Mouse (Mus musculus): ENCODE results near the gene 4930469K13Rik.
"Not testable (repeated sequence)": the region's sequence is repeated elsewhere in the genome, so short reads cannot be mapped to it uniquely, and the experiment has no call there.

4930469K13Rik gene

DNA sequence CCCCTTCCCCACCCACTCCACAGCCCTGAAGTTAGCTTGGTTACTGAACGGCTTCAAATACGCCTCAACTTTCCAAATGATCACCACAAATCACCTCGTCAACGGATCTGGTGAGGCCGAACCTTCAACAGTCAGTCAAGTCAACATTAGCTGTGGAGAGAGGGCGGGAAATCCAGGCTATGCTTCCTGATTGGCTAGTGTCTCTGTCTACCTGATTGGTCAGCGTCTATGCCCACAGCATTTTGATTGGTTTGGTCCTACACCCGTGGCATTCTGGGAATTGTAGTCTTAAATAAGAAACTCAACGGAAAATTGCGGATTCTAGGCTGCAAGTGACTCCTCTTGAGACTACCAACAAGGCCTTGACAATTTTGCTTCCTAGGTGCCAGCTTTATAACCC, at the start of gene 4930469K13Rik:
Gene 4930469K13Rik, minus strand, starts transcription at position 133 of the 400 bp plus-strand sequence.
- DNase-seq (ENCODE audit: extremely low read depth, low read depth, low spot score): no peak

DNA sequence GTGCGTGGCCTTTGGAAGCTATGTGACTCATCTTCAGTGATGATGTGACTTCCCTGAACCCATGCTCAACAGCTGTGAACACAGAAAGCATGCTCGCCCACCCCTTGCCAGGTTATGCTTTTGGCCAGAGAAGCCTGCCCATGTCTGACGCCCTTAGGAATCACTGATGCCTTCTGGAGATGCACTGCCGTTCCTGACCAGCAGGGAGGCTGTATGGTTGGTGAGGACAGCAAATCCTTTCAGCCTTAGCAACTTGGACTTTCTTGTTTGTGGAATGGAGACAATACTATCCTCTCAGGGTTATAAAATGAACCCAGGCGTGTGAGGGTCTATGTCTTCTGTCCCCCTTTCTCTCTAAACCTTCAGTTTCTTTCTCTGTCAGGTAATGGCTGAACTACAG, 48.6 kb upstream of the 4930469K13Rik start:
- DNase-seq (ENCODE audit: extremely low read depth, low read depth, low spot score): no peak

DNA sequence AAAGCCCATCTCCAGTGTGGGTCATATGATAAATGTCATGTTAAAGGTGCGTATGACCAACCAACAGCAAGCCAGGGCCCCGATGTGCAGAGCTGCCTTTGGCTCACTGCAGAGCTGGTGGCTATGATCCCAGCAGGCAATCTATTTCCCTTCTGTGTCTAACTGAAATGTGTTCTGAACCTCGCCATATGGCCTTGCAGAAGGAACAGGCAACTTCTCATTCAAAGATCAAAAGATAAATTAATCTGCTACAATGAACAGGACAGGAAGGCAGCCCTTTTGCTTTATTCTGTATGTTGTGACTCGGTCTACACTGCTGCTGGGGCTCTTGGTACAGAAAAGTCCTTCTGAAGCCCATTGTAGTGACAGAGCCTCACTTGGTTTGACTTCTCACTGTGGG, 46.1 kb upstream of the 4930469K13Rik start:
- DNase-seq (ENCODE audit: extremely low read depth, low read depth, low spot score): no peak

DNA sequence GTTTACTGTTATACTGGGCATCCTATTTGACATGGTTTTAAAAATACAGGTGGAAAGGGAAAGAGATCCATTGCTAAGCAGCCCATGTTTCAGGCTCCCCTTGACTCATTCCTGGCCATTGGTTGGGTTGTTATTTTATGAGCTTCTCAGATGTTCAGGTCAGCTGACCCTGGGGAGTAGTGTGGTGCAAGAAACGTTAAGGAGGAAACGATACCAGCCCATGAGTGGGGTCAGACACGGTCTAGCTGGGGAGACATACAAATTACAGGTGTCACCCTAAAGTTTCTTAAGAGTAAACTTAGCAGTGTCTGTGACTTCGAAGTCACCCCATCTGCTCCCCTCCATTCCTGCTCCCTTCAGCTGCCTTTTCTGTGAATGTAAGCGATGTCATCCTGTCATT, 45.6 kb upstream of the 4930469K13Rik start:
- DNase-seq (ENCODE audit: extremely low read depth, low read depth, low spot score): no peak

DNA sequence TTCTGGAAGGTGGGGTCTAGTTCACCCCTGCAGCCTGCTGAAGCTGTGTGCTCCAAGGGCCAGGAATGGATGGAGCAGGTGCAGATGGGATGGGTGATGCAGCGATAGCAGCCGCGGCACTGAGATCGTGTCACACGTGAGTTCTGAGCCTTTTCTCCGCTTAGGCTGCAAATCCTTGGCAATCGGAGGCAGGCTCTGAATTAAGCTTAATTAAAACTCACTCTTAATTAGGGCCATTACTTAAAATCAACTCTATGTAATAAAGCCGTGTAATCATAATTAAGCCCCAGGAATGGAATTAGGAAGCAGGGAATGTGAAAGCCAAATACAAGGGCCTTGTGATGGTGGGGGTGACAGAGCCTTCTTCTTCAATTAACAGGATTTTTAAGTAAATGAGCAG, 40.9 kb upstream of the 4930469K13Rik start:
- DNase-seq (ENCODE audit: extremely low read depth, low read depth, low spot score): no peak

DNA sequence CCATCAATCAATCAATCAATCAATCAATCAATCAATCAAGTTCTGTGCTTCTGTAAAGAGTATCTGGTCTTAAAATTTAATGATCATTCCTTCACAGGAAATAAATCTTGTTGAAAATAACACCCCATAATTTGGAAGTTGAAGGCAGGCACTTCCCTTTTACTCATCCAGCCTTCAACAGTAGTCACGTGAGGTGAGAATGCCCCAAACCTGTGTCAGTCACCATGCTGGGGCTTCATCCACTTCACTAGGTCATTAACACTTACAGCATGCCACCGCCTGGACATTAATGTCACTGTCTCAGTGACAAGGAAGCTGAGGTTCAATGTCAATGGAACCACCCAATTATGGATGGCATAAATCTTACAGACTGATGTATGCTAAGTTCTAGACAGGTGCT, 30.1 kb upstream of the 4930469K13Rik start:
- no peak for DNase-seq (ENCODE audit: extremely low read depth, low read depth, low spot score)

DNA sequence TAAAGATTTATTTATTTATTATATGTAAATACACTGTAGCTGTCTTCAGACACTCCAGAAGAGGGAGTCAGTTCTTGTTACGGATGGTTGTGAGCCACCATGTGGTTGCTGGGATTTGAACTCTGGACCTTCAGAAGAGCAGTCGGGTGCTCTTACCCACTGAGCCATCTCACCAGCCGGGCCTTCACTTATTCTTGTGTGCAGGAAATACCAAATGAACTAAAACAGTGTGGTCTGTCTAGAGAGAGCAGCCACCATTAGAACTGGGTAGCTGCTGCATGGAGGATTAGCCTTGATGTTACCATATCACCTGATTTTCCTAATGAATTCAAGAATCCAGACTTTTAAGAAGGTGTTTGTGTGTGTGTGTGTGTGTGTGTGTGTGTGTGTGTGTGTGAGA, 27.4 kb upstream of the 4930469K13Rik start:
- DNase-seq (ENCODE audit: extremely low read depth, low read depth, low spot score): not testable (repeated sequence)

DNA sequence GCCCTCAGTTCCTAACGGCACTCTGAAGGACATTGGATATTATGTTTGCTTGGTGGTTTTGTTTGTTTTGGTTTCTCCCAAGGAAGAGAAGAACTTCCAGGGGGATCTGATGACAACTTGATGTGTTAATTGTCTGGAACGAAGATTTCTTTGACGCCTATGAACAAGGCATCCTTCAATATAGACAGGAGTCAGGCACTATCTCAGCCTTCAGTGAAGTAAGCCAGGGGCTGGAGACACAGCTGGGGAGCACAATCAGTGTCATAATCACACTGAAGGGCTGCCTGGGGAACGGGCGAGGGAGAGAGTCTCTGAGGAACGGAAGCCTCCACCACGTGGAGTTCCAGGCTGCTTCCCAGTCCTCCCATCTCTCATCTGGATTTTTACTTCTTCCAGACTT, 26.5 kb upstream of the 4930469K13Rik start:
- no peak for DNase-seq (ENCODE audit: extremely low read depth, low read depth, low spot score)

DNA sequence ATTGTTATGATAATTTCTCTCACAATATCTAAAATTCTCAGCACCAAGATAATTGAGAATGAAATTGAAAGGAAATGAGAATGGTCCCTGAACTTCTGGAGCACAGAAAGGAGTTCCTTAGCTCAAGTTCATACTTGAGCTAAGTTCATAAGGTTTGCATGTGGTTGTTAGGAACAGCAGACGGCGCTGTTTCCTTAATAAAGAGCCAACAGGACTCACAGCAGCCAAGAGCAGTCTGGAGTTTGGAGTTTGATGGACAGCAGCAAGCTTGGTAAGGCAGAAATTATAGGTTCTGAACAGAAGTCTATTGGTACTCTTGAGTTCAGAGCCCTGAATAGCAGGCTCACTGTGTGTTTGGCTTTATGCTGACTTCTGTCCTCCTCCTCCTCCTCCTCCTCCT, 24.8 kb upstream of the 4930469K13Rik start:
- DNase-seq (ENCODE audit: extremely low read depth, low read depth, low spot score): no peak

DNA sequence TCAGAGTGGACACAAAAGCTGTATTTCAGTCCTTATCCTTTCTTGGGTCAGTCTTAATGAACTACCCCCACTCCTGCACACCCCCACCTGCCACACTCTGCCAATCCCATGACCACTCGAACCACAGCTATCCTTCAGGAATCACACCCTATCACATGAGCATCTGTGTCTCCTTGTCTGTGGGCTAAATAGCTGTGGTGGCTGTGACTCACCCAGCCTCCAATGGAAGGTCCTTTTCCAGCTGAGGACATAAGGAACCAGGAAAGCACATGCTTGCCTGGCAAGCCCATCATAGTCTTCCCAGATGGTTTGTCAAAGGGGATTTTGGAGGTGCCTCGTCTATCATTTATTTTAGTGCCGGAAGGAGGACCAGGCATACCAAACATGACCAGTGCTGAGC, 20.0 kb upstream of the 4930469K13Rik start:
- no peak for DNase-seq (ENCODE audit: extremely low read depth, low read depth, low spot score)

DNA sequence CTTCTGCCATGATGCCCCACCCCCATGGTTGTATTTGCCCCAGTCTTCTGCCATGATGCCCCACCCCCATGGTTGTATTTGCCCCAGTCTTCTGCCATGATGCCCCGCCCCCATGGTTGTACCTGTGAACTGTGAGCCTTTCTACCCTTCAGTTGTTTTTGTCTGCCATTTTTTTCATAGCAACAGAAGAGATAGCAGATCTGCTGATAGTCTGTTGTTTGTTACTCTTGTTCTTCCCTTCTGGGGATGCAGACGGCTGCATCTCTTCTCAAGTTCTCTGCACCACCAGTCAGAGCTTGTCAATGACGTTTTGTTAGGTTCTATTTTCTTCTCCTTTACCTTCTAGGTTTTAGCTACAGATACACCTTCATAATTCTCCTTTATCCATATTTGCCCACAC, 19.2 kb upstream of the 4930469K13Rik start:
- no peak for DNase-seq (ENCODE audit: extremely low read depth, low read depth, low spot score)

DNA sequence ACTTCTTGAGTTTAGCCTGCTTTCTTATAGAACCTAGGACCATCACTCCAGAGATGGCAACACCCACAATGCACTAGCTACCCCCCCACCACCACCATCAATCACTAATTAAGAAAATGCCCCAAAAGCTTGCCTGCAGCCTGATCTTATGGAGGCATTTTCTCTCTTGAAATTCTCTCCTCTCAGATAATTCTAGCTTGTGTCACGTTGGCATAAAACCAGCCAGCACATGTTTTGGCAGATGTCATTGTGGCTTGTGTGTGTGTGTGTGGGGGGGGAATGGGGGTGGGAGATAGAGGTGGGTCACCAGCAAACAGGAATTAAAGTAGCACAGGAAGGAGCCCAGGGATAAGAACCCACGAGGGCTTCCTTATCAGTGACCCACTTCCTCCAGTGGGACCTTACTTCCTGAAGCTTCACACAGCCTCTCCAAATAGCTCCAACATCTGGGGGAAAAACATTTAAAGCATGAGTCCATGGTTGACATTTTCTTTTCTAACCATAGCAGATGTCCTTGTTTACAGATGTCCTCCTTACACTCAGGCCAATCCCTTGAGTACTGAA, 18.3 kb upstream of the 4930469K13Rik start:
- DNase-seq (ENCODE audit: extremely low read depth, low read depth, low spot score): no peak

DNA sequence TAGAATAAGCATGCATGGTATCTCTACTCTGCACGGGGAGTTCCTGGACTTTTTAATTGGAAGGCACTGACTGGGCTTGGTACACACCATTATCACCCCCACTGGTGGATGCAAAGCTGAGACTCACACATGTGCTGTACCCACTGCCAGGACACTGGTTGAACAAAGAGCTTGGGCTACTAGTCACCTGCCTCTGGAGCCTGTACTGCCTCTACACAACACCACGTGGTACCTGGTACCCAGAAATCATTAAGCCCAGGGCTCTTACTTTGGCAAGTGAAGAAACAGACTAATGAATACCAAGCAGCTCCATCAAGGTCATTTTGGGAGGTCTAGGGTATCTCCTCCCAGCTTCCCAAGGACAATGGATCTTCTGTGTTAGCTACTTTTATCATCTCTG, 15.4 kb upstream of the 4930469K13Rik start:
- no peak for DNase-seq (ENCODE audit: extremely low read depth, low read depth, low spot score)

DNA sequence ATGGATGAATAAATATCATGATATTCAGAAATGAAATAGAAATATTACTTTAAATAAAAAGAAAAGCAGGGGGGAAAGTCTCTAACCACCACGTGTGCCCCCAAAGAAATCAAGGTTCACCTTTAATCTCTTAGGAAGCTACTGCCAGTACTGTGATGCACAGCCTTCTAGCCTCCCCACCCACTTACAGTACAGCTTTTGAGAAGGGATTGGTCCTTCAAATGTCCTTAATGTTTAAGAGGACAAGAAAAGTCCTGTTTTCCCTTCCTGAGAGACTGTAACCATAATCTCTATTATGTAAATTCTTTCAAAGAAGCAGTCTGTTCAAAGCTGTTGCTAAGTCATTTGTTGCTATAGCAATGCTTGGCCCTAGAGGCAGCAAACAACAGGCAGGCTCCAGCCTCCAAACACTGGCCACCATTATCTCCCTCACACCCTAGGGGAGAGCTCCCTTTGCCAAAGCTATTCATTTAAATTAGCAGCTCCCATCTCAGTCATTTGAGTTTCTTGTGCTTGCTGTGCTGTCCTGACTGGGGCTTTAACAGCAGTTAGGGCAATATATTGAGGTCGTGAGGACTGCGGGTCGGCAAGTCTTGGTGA, 14.5 kb upstream of the 4930469K13Rik start:
- no peak for DNase-seq (ENCODE audit: extremely low read depth, low read depth, low spot score)

DNA sequence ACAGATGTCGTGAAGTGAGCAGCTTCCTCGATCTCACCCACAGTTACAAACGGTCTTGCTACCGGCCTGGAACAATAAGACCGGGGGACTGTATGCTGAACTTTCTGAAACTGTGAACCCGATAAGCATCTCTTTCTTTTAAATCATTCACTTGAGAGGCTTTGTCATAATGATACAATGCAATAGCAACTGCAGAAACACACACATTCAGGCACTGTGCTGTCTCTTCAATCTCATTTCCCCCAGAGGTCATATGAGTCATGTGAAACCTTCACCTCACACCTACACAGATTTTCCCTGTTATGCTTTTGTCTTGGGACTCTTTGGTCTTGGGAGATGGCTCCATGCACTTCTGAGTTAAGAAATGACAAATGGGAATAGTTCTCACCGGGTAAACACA, 13.6 kb upstream of the 4930469K13Rik start:
- no peak for DNase-seq (ENCODE audit: extremely low read depth, low read depth, low spot score)

DNA sequence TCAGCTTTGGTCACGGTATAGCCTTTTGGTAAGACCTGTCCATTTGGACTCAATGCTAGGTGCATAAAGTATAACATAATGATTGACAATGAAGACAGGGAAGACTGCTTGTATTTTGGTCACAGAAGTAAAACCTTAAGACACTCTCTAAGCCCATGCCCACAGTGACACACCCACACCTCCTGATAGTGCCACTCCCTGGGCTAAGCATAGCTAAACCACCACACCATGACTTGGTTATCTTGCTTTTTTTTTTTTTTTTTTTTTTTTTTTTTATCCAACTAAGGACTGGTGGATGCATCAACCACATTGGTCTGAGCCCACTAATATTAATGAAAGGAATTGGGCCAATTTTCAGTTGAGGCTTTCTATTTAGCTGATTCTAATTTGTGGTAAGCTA, 10.9 kb upstream of the 4930469K13Rik start:
- DNase-seq (ENCODE audit: extremely low read depth, low read depth, low spot score): no peak

DNA sequence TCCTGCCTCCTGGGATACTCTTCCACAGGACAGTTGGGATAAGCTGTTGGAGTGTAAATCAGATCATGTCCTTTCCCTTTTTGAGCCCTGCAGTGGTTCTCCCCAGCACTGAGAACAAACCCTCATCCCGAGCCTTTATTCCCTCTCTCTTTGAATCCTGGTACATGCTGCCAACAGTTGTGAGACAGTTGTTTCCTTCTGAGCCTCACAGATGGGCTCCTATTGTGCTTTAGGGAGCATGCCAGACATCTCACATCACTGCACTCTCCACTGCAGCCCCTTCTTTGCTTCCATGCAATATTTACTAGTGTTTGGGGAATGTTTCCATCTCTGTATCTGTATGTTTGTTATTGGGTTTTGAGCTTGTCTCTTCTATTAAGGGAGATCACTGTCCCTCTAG, 6.6 kb upstream of the 4930469K13Rik start:
- no peak for DNase-seq (ENCODE audit: extremely low read depth, low read depth, low spot score)

DNA sequence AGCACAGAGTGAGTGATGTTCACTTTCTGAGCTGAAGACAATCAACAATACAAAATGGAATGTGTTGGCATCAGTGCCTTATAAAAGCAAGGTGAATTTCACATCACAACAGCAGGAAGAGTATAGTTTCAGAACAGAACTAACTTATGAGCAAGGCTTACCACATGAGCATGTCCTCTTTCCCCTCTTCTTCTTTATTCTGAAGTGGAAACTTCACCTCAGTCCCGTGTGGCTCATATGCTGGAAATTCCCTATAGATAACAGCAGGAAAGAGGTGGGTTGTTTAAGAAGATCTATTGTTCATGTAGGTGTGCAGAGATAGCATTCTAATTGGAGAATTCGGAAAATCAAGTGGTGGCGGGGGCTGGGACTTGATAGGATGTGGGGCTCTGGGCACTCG, 3.5 kb upstream of the 4930469K13Rik start:
- no peak for DNase-seq (ENCODE audit: extremely low read depth, low read depth, low spot score)

DNA sequence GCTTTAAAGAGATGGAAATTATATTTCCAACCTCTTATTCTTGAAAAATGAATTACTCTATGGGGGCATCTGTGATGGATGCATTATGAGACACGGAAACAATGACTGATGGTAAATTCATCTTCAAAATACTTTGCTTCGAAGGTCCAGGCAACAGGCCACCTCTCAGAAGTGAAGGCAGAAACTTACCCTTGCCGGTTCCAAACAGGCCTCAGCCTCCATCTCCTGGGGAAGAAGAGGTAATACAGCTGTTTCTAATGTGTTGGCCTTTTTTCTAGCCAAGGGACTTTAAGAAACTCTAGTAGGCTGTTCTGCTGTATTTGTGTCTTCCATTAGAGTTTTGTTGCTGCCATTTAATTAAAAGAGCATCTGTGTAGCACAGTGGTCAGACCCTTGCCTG, 11.3 kb downstream of the 4930469K13Rik start:
- no peak for DNase-seq (ENCODE audit: extremely low read depth, low read depth, low spot score)

DNA sequence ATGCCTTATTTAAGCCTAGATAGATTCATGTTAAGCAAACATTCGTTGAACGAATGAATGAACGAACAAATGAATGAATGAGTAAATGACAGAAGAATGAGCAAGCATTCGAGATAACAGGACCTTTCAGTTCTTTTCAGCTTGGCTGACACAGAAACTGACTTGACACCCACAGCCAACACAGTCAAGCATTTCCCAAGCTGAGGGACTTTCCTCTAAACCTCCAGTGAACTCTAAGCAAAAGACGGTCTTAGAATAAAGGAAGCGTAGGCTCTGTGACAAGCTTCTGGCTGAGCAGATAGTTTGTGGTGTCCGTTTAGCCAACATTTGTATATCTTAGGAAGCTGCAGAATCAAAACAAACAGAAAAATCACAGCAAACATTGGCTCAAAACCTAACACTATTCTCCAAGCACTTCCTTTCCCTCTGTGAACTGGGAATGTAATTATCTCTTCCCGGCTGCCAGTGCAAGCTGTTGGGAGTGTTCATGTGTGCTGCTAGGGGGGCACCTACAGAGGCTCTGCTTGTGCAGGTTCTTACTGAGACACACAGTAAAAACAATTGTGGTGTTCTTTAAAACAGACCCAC, 12.1 kb downstream of the 4930469K13Rik start:
- DNase-seq (ENCODE audit: extremely low read depth, low read depth, low spot score): no peak

DNA sequence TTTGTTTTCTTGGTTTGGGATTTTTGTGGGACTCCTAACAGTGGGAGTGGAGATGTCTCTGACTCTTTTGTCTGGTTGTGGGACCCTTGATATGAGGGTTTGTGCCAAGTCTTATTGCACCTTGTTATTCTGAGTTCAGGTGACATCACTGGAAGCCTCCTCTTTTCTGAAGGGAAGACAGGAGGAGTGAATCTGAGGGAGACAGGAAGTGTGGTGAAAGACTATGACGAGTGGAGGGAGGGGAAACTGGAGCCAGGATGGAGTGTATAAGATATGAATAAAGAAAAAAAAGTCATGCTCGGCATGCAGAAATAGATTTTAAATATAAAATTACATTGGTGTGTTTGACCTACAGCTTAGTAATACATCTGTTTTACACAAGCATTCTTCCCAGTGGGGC, 13.7 kb downstream of the 4930469K13Rik start:
- no peak for DNase-seq (ENCODE audit: extremely low read depth, low read depth, low spot score)

DNA sequence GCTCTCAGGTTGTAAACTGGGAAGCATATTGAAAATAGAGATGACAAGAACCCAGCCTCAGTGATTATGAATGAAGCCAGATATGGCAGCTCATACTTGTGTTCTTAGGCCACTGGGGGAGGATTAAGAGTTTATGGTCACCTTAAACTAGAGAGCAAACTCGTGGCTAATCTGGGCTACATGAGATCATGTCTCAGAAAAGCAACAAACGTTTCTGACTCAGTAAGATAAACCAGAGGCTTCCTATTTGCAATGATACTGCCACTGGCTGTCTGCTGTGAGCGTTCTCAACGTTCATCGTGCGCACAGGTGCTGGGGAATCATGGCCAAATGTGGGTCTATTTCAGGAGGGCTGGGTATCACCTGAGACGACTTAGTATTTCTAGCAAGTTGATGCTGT, 14.6 kb downstream of the 4930469K13Rik start:
- no peak for DNase-seq (ENCODE audit: extremely low read depth, low read depth, low spot score)
